8 mouse cellular contexts compared by ENCODE assay signal in genomic region chr3:145963101-145964017, GRCm38 (mm10). TPM values are rescaled to one million over a fixed set of nuclear protein-coding genes. Genes with fewer than 3 reads are reported as not detected.
DNase-seq lines count a peak whose midpoint lies in the region; ATAC-seq and TF ChIP-seq lines count a peak whose summit lies in the region.

No protein-coding gene starts in this region.

- no peaks in the 10 kb centered on the region for H3K9me3 ChIP-seq in forebrain, embryonic 14.5 days (replicated peaks; ENCODE audit: control insufficient read depth, low read length)
- no peaks in the 10 kb centered on the region; the same call in 1 of the 2 replicates for H3K9me3 ChIP-seq in lung, embryonic 16.5 days (ENCODE audit: control insufficient read depth, low read length)
- no peaks in the 10 kb centered on the region for H3K9me3 ChIP-seq in stomach, embryonic 15.5 days

- peaks cover 3% of the 10 kb centered on the region; the same call in 1 of the 2 replicates for H3K4me1 ChIP-seq in forebrain, embryonic 14.5 days (ENCODE audit: control insufficient read depth, insufficient read depth, low read length)
- H3K4me1 ChIP-seq in kidney, adult 2 months (ENCODE audit: control insufficient read depth, insufficient read depth, low read length), result peaks cover 19% of the 10 kb centered on the region; the same call in 1 of the 2 replicates
- peaks cover 30% of the 10 kb centered on the region for H3K4me1 ChIP-seq in lung, embryonic 16.5 days (replicated peaks; ENCODE audit: control insufficient read depth, insufficient read depth, low read length)
- H3K4me1 ChIP-seq in stomach, embryonic 15.5 days, result peaks cover 20% of the 10 kb centered on the region

- DNase-seq in R1 (ENCODE audit: low read depth, low spot score), result peak; percentile 38
- DNase-seq in forebrain, embryonic 14.5 days (ENCODE audit: low spot score), result no peak
- peak; percentile 71 for DNase-seq in kidney, adult 2 months
- DNase-seq in left cerebral cortex, adult 8-10 months (ENCODE audit: low spot score in 2 of 2), result no peak
- DNase-seq in layer of hippocampus, postnatal 14 days (ENCODE audit: low spot score in 2 of 2), result no peak
- DNase-seq in layer of hippocampus, postnatal 25 days (ENCODE audit: extremely low spot score in 1 of 2, low spot score in 1 of 2), result no peak

- peaks cover 14% of the 10 kb centered on the region for H3K27me3 ChIP-seq in forebrain, embryonic 14.5 days (replicated peaks; ENCODE audit: control insufficient read depth, insufficient read depth, low read length)
- H3K27me3 ChIP-seq in kidney, adult 2 months (replicated peaks; ENCODE audit: control insufficient read depth, insufficient read depth, low read length), result no peaks in the 10 kb centered on the region
- no peaks in the 10 kb centered on the region for H3K27me3 ChIP-seq in lung, embryonic 16.5 days (ENCODE audit: control insufficient read depth, insufficient read depth, low read depth, low read length)
- H3K27me3 ChIP-seq in stomach, embryonic 15.5 days (replicated peaks), result no peaks in the 10 kb centered on the region

- no peak for ATAC-seq in forebrain, embryonic 14.5 days
- ATAC-seq in lung, embryonic 16.5 days (ENCODE audit: low read depth), result peak; percentile 27; the same call in 1 of the 2 replicates
- no peak; the same call in 1 of the 2 replicates for ATAC-seq in stomach, embryonic 15.5 days (ENCODE audit: insufficient read depth, low FRiP score, low read depth)

- no peaks in the 10 kb centered on the region for H3K36me3 ChIP-seq in forebrain, embryonic 14.5 days (ENCODE audit: control insufficient read depth, insufficient read depth, low read length)
- no peaks in the 10 kb centered on the region for H3K36me3 ChIP-seq in kidney, adult 2 months (ENCODE audit: control insufficient read depth, insufficient read depth, low read length)
- no peaks in the 10 kb centered on the region for H3K36me3 ChIP-seq in lung, embryonic 16.5 days (ENCODE audit: control insufficient read depth, insufficient read depth, low read length)
- H3K36me3 ChIP-seq in stomach, embryonic 15.5 days, result no peaks in the 10 kb centered on the region

- no peak overlapping the region for H3K4me3 ChIP-seq in forebrain, embryonic 14.5 days (ENCODE audit: low read depth, low read length)
- no peak overlapping the region for H3K4me3 ChIP-seq in kidney, adult 2 months (ENCODE audit: insufficient read depth, low read depth, low read length)
- no peak overlapping the region for H3K4me3 ChIP-seq in lung, embryonic 16.5 days (ENCODE audit: low read length)
- 0 out of 2 replicates have a peak overlapping the region, but pooled peaks have one; percentile 2 for H3K4me3 ChIP-seq in stomach, embryonic 15.5 days (replicated peaks)

- no peak overlapping the region for H3K9ac ChIP-seq in forebrain, embryonic 14.5 days (ENCODE audit: low read length)
- peak overlapping the region; percentile 43 for H3K9ac ChIP-seq in lung, embryonic 16.5 days (ENCODE audit: low read length)
- H3K9ac ChIP-seq in stomach, embryonic 15.5 days, result no peak overlapping the region

- 16% methylated on average over 31 of the region's 31 CpGs for WGBS in forebrain, embryonic 14.5 days
- WGBS in kidney, adult 2 months, result 39% methylated on average over 31 of the region's 31 CpGs
- 19% methylated on average over 31 of the region's 31 CpGs for WGBS in lung, embryonic 16.5 days
- WGBS in stomach, embryonic 15.5 days, result 25% methylated on average over 31 of the region's 31 CpGs

- no peak for TF ChIP-seq CTCF in kidney, adult 2 months (conservative IDR thresholded peaks at IDR 0.05; ENCODE audit: insufficient read depth, insufficient read length, low read depth, low read length)

- no peak overlapping the region for H3K27ac ChIP-seq in forebrain, embryonic 14.5 days (ENCODE audit: low read depth, low read length)
- peak overlapping the region; percentile 62 for H3K27ac ChIP-seq in kidney, adult 2 months (ENCODE audit: insufficient read depth, low read depth, low read length)
- peak overlapping the region; percentile 97 for H3K27ac ChIP-seq in lung, embryonic 16.5 days (ENCODE audit: low read length)
- peak overlapping the region; percentile 83 for H3K27ac ChIP-seq in stomach, embryonic 15.5 days

- peak overlapping the region; percentile 29 for H3K4me2 ChIP-seq in forebrain, embryonic 14.5 days (ENCODE audit: low read length)
- peak overlapping the region; percentile 39 for H3K4me2 ChIP-seq in lung, embryonic 16.5 days (ENCODE audit: low read depth, low read length)
- H3K4me2 ChIP-seq in stomach, embryonic 15.5 days, result peak overlapping the region; percentile 44

- no peak for TF ChIP-seq POLR2A in kidney, adult 2 months (IDR thresholded peaks at IDR 0.05; ENCODE audit: low read depth, low read length)

RNA-seq across cellular contexts. Expression of gene Syde2, which starts 24.3 kb away (rescaled TPM):
- polyA plus RNA-seq in forebrain, embryonic 14.5 days (2014; fragmentation: Nextera tagmentation; extraction: Ambion mirVana), result 0.52 and 0.67 TPM in 2 replicates
- 6.1 and 6.3 TPM in 2 replicates for polyA plus RNA-seq in kidney, adult 2 months (2012; rRNA removed)
- 2.4 and 2.5 TPM in 2 replicates for polyA plus RNA-seq in lung, embryonic 16.5 days (2015; fragmentation: Nextera tagmentation; extraction: Ambion mirVana)
- 2.0 and 2.1 TPM in 2 replicates for polyA plus RNA-seq in stomach, embryonic 15.5 days (2015; fragmentation: Nextera tagmentation; extraction: Ambion mirVana)
- 1 to 10 TPM; 2.4 to 3.4 (median 3.1) TPM for total RNA-seq in left cerebral cortex, adult 8-10 months (2022)
- 1 to 10 TPM; 4.4 to 5.0 TPM for total RNA-seq in layer of hippocampus, postnatal 14 days (2021)
- total RNA-seq in layer of hippocampus, postnatal 25 days (2021), result 1 to 10 TPM; 4.5 to 4.6 TPM

RNA-seq across cellular contexts. Expression of gene 2410004B18Rik, which starts 25.5 kb away (rescaled TPM):
- 76.4 and 83.3 TPM in 2 replicates for polyA plus RNA-seq in forebrain, embryonic 14.5 days (2014; fragmentation: Nextera tagmentation; extraction: Ambion mirVana)
- 7.4 and 9.4 TPM in 2 replicates for polyA plus RNA-seq in kidney, adult 2 months (2012; rRNA removed)
- polyA plus RNA-seq in lung, embryonic 16.5 days (2015; fragmentation: Nextera tagmentation; extraction: Ambion mirVana), result 44.9 and 46.9 TPM in 2 replicates
- polyA plus RNA-seq in stomach, embryonic 15.5 days (2015; fragmentation: Nextera tagmentation; extraction: Ambion mirVana), result 47.6 and 49.0 TPM in 2 replicates
- total RNA-seq in left cerebral cortex, adult 8-10 months (2022), result 10 to 100 TPM; 26.4 to 34.7 (median 31.2) TPM
- total RNA-seq in layer of hippocampus, postnatal 14 days (2021), result 10 to 100 TPM; 38.1 to 40.3 TPM
- total RNA-seq in layer of hippocampus, postnatal 25 days (2021), result 10 to 100 TPM; 36.5 to 37.4 TPM

RNA-seq across cellular contexts. Expression of gene Bcl10, which starts 40.8 kb away (rescaled TPM):
- 41.7 and 50.4 TPM in 2 replicates for polyA plus RNA-seq in forebrain, embryonic 14.5 days (2014; fragmentation: Nextera tagmentation; extraction: Ambion mirVana)
- polyA plus RNA-seq in kidney, adult 2 months (2012; rRNA removed), result 9.4 and 13.7 TPM in 2 replicates
- polyA plus RNA-seq in lung, embryonic 16.5 days (2015; fragmentation: Nextera tagmentation; extraction: Ambion mirVana), result 51.3 and 52.0 TPM in 2 replicates
- 50.4 and 51.3 TPM in 2 replicates for polyA plus RNA-seq in stomach, embryonic 15.5 days (2015; fragmentation: Nextera tagmentation; extraction: Ambion mirVana)
- total RNA-seq in left cerebral cortex, adult 8-10 months (2022), result 10 to 100 TPM; 11.4 to 14.5 (median 13.1) TPM
- total RNA-seq in layer of hippocampus, postnatal 14 days (2021), result 10 to 100 TPM; 14.9 to 15.6 TPM
- total RNA-seq in layer of hippocampus, postnatal 25 days (2021), result 10 to 100 TPM; 12.7 TPM

Comparison
In these comparisons a context has a peak if more than half of its experiments do, and no peak if none do; other contexts are left out.
1. DNase-seq: peak in R1 (single experiment) and kidney, adult 2 months (single experiment); none in forebrain, embryonic 14.5 days (single experiment), left cerebral cortex, adult 8-10 months (0 of 2), layer of hippocampus, postnatal 14 days (0 of 2) and layer of hippocampus, postnatal 25 days (0 of 2).
2. Peak in every context shown above with its lines, with median percentiles within 50 percentile points of each other: H3K4me2 ChIP-seq.